Mouse (Mus musculus) left cerebral cortex, postnatal 4 days (tissue): ENCODE data around the gene AU018091. TPM values are rescaled to one million over a fixed set of nuclear protein-coding genes. Genes with fewer than 3 reads are reported as not detected.
"Not testable (repeated sequence)": the region's sequence is repeated elsewhere in the genome, so short reads cannot be mapped to it uniquely, and the experiment has no call there.

Source experiments
- DNase-seq: peaks from one replicate; pipeline ENCODE4 v3.0.0-alpha.2; 2022
- intact Hi-C: fragments of 180-260 bp; cut with DNase I; formaldehyde crosslinking; loops from one replicate; pipeline ENCODE4 v1.15.1; 2025
- microRNA-seq: library from miRNA; unstranded; fragments of <30 nt; microRNA quantifications from one replicate; pipeline ENCODE4 v1.2.0, GENCODE M21; 2022
- total RNA-seq, 2 experiments: library from RNA; stranded (reverse); gene quantifications; 2 replicates each; pipeline ENCODE4 v1.2.3; 2021

AU018091 gene
- total RNA-seq, 2 experiments from 2014 or later = not detected

DNA sequence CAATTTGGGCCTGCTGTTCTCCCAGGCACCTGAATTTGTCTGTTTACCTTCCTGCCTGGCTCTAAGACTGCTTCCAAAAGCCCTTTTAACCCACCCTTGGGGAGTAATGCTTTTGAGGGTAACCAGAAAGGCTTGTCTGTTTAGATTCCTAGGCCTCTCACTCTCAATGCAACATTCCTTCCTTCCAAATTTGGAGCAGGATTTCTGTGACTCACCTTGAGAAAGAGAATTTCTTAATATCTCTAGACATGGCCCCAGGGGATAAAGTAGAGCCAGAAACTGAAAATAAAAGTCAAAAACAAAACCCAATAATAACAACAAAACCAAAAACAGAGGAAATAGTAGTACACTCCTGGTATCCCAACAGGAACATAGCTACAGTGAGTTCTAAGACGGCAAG lies 707 bp downstream of the AU018091 start:
- DNase-seq = no peak
- intact Hi-C loops = no loop called here

- no peak for DNase-seq
These were observed 2.7 kb downstream of the AU018091 start for GRCm38 (mm10) chr7:3166270-3166669.

GRCm38 (mm10) chr7:3164991-3165390 lies 4.0 kb downstream of the AU018091 start:
- intact Hi-C loops = no loop called here
- no peak for DNase-seq

More at GRCm38 (mm10) chr7:3166270-3166669, 2.7 kb downstream of the AU018091 start:
- intact Hi-C loops = no loop called here

DNA sequence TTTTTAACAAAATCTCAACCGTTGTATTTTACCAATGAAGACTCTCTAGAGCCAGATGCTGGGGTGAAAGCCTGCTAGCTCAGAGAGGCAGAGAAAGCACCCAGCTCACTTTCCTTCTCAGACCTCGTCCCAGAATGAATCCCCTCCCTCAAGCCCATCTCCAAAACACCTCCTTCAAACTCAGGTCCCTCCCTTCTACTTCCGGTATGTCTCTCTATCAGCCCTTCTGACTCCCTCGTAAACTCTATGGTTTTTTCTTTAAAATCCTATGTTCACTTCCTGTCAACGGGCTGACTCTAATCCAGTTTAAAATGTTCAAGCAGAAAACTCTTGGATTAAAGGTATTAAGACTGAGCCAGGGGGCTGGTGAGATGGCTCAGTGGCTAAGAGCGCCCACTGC lies 4.6 kb downstream of the AU018091 start:
- no peak for DNase-seq
- intact Hi-C loops = no loop called here

GRCm38 (mm10) chr7:3150376-3150775 lies 18.6 kb downstream of the AU018091 start:
- intact Hi-C loops = no loop called here

GRCm38 (mm10) chr7:3146072-3146471 lies 22.9 kb downstream of the AU018091 start:
- DNase-seq = no peak
- intact Hi-C loops = no loop called here

More at GRCm38 (mm10) chr7:3150376-3150775, 18.6 kb downstream of the AU018091 start:
- DNase-seq = no peak

- intact Hi-C loops = no loop called here
- DNase-seq = no peak
These were observed 25.7 kb downstream of the AU018091 start for GRCm38 (mm10) chr7:3143329-3143728.

DNA sequence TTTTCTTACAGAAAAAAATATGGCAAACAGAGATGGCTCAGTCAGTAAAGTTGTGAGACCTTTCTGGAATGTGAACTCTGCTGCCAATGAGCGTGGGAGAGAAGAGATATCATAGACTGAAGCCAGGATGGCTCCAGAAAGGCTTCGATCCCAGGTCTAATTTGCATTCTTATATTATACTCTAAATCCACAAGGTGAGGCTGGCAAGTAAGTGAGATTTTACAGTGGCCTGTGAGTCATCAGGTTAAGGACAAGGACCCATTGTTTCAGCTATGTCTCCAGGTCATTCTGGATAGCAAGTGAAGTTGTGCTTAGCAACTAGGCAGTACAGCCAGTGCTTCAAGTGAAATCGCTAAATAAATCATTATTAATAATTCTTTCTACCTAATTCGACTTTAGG lies 33.4 kb downstream of the AU018091 start:
- DNase-seq = no peak
- intact Hi-C loops = no loop called here

GRCm38 (mm10) chr7:3134654-3135053 lies 34.3 kb downstream of the AU018091 start:
- intact Hi-C loops = no loop called here
- DNase-seq = no peak

GRCm38 (mm10) chr7:3130342-3130741 lies 38.7 kb downstream of the AU018091 start:
- no peak for DNase-seq
- intact Hi-C loops = no loop called here

GRCm38 (mm10) chr7:3128564-3128963 lies 40.4 kb downstream of the AU018091 start:
- intact Hi-C loops, DNase-seq: not testable (repeated sequence)

DNA sequence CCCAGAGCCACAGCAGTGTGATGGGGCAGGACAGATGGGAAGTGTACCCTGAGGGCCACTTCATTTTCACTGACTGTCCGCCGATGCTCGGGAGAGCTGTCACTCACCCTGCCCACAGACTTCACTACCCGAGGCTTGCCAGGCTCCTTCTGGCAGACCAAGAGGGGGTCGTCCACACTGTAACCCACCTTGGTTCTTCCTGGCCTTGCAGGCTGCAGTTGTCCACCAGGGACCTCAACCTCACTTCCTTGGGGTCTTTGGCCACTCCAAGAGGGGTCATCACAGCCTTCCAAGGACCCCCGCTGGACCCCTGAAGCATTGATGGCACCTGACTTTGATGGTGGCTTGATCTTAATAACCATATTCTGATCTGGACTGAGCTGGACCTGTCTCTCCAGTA lies 57.8 kb downstream of the AU018091 start:
- intact Hi-C loops, DNase-seq: not testable (repeated sequence)

- not testable (repeated sequence) for DNase-seq
These were observed 62.4 kb downstream of the AU018091 start for GRCm38 (mm10) chr7:3106516-3107077.

More at GRCm38 (mm10) chr7:3106516-3107077, 62.4 kb downstream of the AU018091 start:
- intact Hi-C loops = not testable (repeated sequence)

Small RNA genes lying within 50 kb of the gene (microRNA-seq; reads per million reads assigned to microRNA genes)
- not detected for gene Mir290a
- gene Mir290b = not detected
- gene Mir291a = not detected
- not detected for gene Mir292
- not detected for gene Mir292b

Other genes with a start within 250 kb of the AU018091 start
- under 1 TPM; 0.06 to 0.08 TPM for gene Nlrp12, start 80.5 kb upstream of the AU018091 start, total RNA-seq
- gene Myadm, start 119.9 kb upstream of the AU018091 start, total RNA-seq = 10 to 100 TPM; 34.6 to 35.9 TPM
- gene Prkcg, start 120.0 kb upstream of the AU018091 start, total RNA-seq = 100 to 1,000 TPM in 1 of 2 experiments, 10 to 100 TPM in 1; 88.7 to 100 TPM
- 100 to 1,000 TPM; 111 to 123 TPM for gene Cacng7, start 163.8 kb upstream of the AU018091 start, total RNA-seq
- gene Cacng8, start 221.5 kb upstream of the AU018091 start, total RNA-seq = 100 to 1,000 TPM; 102 to 111 TPM